Mouse (Mus musculus) intestine, embryonic 16.5 days (tissue): ENCODE measurements around the gene Arhgdia. TPM values are rescaled to one million over a fixed set of nuclear protein-coding genes. Genes with fewer than 3 reads are reported as not detected.
"Not testable (repeated sequence)": the region's sequence is repeated elsewhere in the genome, so short reads cannot be mapped to it uniquely, and the experiment has no call there.

Experiments
- ATAC-seq: fragments of 200-750 bp; cut with Nextera tagmentation; 2 replicates; pipeline ENCODE4 v1.8.0; 2017; ENCODE audit warnings: moderate TSS enrichment, moderate library complexity
- H3K27ac ChIP-seq: fragments of 300-500 bp; sonication (generic); 2 replicates; pipeline ENCODE4 v1.5.1; 2014; ENCODE audit warnings: mild to moderate bottlenecking, low read length
- H3K27me3 ChIP-seq: fragments of 300-500 bp; sonication (generic); replicated peaks from 2 replicates; pipeline ENCODE4 v1.6.1; 2014; ENCODE audit warnings: low read length, control low read depth, mixed read lengths; ENCODE audit not compliant: control insufficient read depth, insufficient read depth
- H3K36me3 ChIP-seq: fragments of 300-500 bp; sonication (generic); 2 replicates; pipeline ENCODE4 v1.6.1; 2014; ENCODE audit warnings: low read length, control low read depth; ENCODE audit not compliant: control insufficient read depth, insufficient read depth
- H3K4me1 ChIP-seq: fragments of 300-500 bp; sonication (generic); 2 replicates; pipeline ENCODE4 v1.6.1; 2014; ENCODE audit warnings: low read length, control low read depth, mixed read lengths; ENCODE audit not compliant: control insufficient read depth, insufficient read depth
- H3K4me2 ChIP-seq: fragments of 300-500 bp; sonication (generic); 2 replicates; pipeline ENCODE4 v1.6.1; 2014; ENCODE audit warnings: low read depth, low read length, control low read depth
- H3K4me3 ChIP-seq: fragments of 300-500 bp; sonication (generic); 2 replicates; pipeline ENCODE4 v1.5.1; 2014; ENCODE audit warnings: mild to moderate bottlenecking, low read length
- H3K9ac ChIP-seq: fragments of 300-500 bp; sonication (generic); 2 replicates; pipeline ENCODE4 v1.6.1; 2014; ENCODE audit warnings: low read depth, low read length
- H3K9me3 ChIP-seq: fragments of 300-500 bp; sonication (generic); 2 replicates; pipeline ENCODE4 v1.6.1; 2016; ENCODE audit warnings: low read length, control low read depth; ENCODE audit not compliant: control insufficient read depth
- WGBS: fragments of 180-500 bp; shearing (Covaris S2); extraction: QIAGEN DNeasy Blood & Tissue Kit; methylation state at CpG from one replicate; pipeline ENCODE4 v1.1.7; 2014; 5-methylcytosine and 5-hydroxymethylcytosine counted together
- polyA plus RNA-seq: library from polyadenylated mRNA; unstranded; fragments of >200 nt; fragmentation: Nextera tagmentation; extraction: Ambion mirVana; gene quantifications from 2 replicates; pipeline ENCODE4 v1.2.1, GENCODE M21; 2015

The Arhgdia gene
- polyA plus RNA-seq, 1 experiment from 2014 or later: 641 TPM

- Histone ChIP-seq H3K4me2 (no peak overlapping the region), H3K27ac (no peak overlapping the region), H3K4me1 (peaks cover 19% of the 10 kb centered on the region), H3K27me3 (no peaks in the 10 kb centered on the region), H3K9me3 (no peaks in the 10 kb centered on the region), H3K4me3 (no peak overlapping the region), H3K36me3 (peaks cover 2% of the 10 kb centered on the region; the same call in 1 of the 2 replicates), H3K9ac (no peak overlapping the region)
- WGBS: 75% methylated on average over 2 of the region's 2 CpGs
- no peak for ATAC-seq
These were observed 22.1 kb upstream of the Arhgdia start for GRCm38 (mm10) chr11:120603545-120603944.

DNA sequence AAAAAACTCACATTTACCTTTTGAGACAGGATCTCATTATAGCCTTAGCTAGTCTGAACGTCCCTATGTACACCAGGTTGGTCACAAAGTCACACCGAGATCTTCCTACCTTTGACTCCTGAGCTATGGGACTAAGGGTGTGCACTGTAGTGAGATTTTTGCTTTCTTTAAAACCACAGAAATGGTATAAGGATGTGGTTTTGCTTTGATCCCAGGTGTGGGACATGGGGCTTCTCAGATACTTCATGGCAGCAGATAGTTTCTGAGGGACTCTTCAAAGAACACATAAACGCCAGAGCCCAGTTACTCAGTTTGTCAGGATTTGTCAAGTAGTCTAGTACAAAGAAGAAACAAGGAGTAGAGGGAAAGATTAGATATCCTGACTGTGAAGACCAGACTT, 19.3 kb upstream of the Arhgdia start:
- Histone ChIP-seq H3K4me2 (no peak overlapping the region), H3K36me3 (peaks cover 9% of the 10 kb centered on the region; the same call in 1 of the 2 replicates), H3K9ac (no peak overlapping the region), H3K27me3 (no peaks in the 10 kb centered on the region), H3K27ac (no peak overlapping the region), H3K9me3 (no peaks in the 10 kb centered on the region), H3K4me1 (peaks cover 24% of the 10 kb centered on the region), H3K4me3 (no peak overlapping the region)
- 93% methylated on average over 3 of the region's 3 CpGs for WGBS
- ATAC-seq: no peak

GRCm38 (mm10) chr11:120598990-120599549, 17.6 kb upstream of the Arhgdia start:
- no peak for ATAC-seq

DNA sequence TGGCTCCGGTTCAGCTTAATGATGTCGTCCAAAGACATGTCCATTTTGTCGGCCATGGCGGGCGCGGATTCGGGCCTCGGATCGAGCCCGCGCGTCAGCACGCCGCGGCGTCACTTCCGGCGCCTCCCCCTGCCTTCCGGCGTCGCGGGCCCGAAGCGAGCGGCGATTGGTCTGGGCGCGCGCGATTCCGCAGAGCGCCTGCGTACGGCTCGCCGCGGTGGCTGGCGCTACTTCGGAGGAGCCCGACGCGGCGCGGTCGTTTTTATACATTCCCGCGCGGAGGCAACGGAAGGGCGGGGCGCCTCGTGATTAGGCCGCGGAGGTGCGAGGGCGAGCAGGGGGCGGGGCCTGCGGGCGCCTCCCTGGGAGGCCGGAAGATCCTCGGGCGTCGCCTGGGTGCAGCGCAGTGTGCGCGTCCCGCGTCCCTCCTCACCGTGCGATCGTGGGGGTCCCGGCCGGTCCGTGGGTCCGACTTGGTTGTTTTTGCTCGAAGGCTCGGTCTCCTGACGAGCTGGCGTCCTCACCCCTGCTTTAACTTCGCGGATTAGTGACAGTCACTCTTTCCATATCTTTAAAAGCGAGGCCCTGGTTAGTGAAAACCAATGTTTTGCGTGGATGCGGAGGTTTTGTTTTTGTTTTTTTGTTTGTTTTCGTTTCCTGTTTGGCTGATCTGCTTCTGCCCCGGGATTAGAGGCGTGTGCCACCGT, 17.0 kb upstream of the Arhgdia start, which contains the start of the genes Alyref and Anapc11:
Gene Alyref (minus strand): TSS at position 83 of the 707 bp plus-strand sequence.
Gene Anapc11 (plus strand): TSS at position 139 of the 707 bp plus-strand sequence.
- Histone ChIP-seq H3K36me3 (peaks cover 25% of the 10 kb centered on the region), H3K9me3 (no peaks in the 10 kb centered on the region), H3K4me2 (peak within 1 kb of the TSS; percentile 92), H3K27ac (peak within 1 kb of the TSS; percentile 89), H3K9ac (peak within 1 kb of the TSS; percentile 99), H3K4me3 (peak within 1 kb of the TSS; percentile 94), H3K4me1 (peaks cover 24% of the 10 kb centered on the region), H3K27me3 (no peaks in the 10 kb centered on the region)
- WGBS: under 1% methylated on average over 87 of the region's 88 CpGs
- peak; percentile 99 for ATAC-seq

More at GRCm38 (mm10) chr11:120598990-120599549, 17.6 kb upstream of the Arhgdia start:
- H3K9ac ChIP-seq: peak overlapping the region; percentile 99
- H3K4me1 ChIP-seq: peaks cover 24% of the 10 kb centered on the region
- H3K27me3 ChIP-seq: no peaks in the 10 kb centered on the region
- peak overlapping the region; percentile 94 for H3K4me3 ChIP-seq
- peak overlapping the region; percentile 92 for H3K4me2 ChIP-seq
- WGBS: 48% methylated on average over 17 of the region's 17 CpGs
- no peaks in the 10 kb centered on the region for H3K9me3 ChIP-seq
- H3K36me3 ChIP-seq: peaks cover 20% of the 10 kb centered on the region
- peak overlapping the region; percentile 77 for H3K27ac ChIP-seq

DNA sequence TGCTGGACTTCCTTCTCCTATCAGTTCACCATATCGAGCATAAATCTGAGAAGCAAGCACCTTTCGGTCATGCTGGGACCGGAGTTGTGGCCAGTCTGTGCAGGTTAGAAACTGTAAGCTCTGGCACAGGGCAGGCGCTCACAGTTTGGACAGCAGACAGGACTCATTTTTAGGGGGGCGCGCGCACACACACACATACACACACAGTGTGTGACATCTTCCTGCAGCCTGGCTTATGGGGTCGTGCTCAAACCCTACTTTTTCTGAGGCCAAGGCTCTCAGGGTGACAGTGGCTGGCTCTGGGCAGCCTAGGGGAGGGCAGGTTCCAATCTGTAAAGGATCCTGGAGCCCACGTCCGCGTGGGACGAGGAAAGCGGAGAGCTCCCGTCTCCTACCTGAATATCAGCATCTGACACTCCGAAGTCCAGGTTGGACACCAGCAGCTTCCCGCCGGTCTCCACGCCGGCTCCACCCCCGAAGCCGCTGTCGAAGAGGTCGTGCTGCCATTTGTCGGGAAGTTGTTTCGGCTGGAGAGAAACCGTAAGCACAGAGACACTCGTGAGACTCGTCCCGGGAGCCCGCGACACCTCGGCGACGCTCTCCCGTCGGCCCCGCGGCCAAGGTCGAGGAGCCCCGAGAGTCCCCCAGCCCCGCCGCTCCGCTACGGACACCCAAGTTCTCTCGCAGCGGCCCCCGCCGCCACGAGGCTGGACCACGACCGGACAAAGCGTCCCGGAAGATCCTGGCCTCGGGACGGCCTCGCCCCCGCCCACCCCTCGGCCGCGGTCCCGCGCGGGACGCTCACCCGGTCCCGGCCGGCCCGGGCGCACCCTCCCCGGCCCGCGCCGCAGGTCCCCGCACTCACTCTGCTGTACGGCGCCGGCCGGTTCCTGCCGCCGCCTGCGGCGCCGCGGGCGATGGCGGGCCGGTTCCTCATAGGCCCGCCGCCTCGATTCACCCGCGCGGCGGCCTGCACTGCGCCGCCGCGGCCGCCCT, 16.1 kb upstream of the Arhgdia start:
- H3K4me1 ChIP-seq: peaks cover 24% of the 10 kb centered on the region
- 4% methylated on average over 78 of the region's 99 CpGs for WGBS
- peak overlapping the region; percentile 99 for H3K9ac ChIP-seq
- H3K36me3 ChIP-seq: peaks cover 27% of the 10 kb centered on the region
- ATAC-seq: peak; percentile 59
- H3K4me3 ChIP-seq: peak overlapping the region; percentile 94
- peak overlapping the region; percentile 85 for H3K4me2 ChIP-seq
- H3K27ac ChIP-seq: peak overlapping the region; percentile 89
- no peaks in the 10 kb centered on the region for H3K27me3 ChIP-seq
- no peaks in the 10 kb centered on the region for H3K9me3 ChIP-seq

DNA sequence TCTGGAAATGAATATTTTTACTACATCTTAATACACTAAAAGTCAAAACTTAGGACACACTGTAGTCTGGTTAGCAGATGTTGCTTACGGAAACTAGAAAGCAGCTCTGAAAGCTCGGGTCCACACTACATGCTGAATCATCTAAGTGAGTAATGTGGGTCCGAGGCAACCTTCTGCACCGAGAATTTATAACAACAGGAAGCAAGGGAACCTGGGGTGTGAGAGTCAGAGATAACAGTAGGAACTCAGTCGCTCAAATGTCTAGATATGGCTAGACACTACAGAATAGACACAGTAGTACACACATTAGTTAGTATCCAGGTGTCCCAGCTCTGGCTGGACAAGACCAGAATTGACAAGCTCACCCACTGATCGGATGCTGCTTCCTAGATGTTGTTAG, 7.1 kb upstream of the Arhgdia start:
- Histone ChIP-seq H3K4me1 (no peaks in the 10 kb centered on the region), H3K27me3 (no peaks in the 10 kb centered on the region), H3K9ac (no peak overlapping the region), H3K9me3 (no peaks in the 10 kb centered on the region), H3K27ac (no peak overlapping the region), H3K4me3 (no peak overlapping the region), H3K36me3 (peaks cover 17% of the 10 kb centered on the region), H3K4me2 (no peak overlapping the region)
- no peak for ATAC-seq
- 89% methylated on average over 6 of the region's 6 CpGs for WGBS

DNA sequence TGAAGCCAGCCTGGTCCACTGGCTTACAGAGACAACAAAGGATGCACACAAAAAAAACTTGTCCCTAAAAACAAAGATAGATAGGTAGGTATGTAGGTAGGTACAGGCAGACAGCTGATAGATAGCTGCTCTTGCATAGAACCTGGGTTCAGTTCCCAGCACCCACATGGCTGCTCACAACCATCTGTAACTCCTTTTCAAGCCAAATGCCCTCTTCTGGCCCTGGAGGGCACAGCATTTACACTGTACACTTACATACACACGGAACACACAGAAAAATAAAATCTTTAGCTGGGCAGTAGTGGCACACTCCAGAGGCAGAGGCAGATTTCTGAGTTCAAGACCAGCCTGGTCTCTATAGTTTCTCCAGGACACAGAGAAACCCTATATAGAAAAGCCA, 2.5 kb upstream of the Arhgdia start:
- H3K36me3 ChIP-seq: peaks cover 15% of the 10 kb centered on the region
- H3K4me1 ChIP-seq: peaks cover 18% of the 10 kb centered on the region
- H3K9ac ChIP-seq: no peak overlapping the region
- no peak overlapping the region for H3K4me3 ChIP-seq
- 97% methylated on average over 1 of the region's 1 CpGs for WGBS
- no peak overlapping the region for H3K4me2 ChIP-seq
- no peak overlapping the region for H3K27ac ChIP-seq
- H3K27me3 ChIP-seq: no peaks in the 10 kb centered on the region
- no peaks in the 10 kb centered on the region for H3K9me3 ChIP-seq
- ATAC-seq: no peak

DNA sequence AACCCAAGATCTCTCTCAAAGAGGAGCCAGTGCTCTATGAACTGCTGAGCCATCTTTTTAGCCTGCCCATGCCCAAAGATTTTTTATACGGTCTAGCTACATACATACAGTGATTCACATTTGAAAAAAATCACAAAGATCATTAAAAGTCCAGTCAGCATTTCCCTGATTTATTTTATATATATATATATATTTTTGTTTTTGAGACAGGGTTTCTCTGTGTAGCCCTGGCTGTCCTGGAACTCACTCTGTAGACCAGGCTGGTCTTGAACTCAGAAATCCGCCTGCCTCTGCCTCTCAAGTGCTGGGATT, 1.5 kb upstream of the Arhgdia start:
- peaks cover 25% of the 10 kb centered on the region for H3K36me3 ChIP-seq
- H3K9ac ChIP-seq, ATAC-seq, H3K9me3 ChIP-seq, H3K4me3 ChIP-seq, H3K27me3 ChIP-seq, H3K4me2 ChIP-seq, H3K27ac ChIP-seq: not testable (repeated sequence)
- H3K4me1 ChIP-seq: peaks cover 28% of the 10 kb centered on the region
- 87% methylated on average over 2 of the region's 2 CpGs for WGBS
